Mouse (Mus musculus) heart, embryonic 14.5 days (tissue): ENCODE data around the gene Rnf130. TPM values are rescaled to one million over a fixed set of nuclear protein-coding genes. Genes with fewer than 3 reads are reported as not detected.
A peak's percentile ranks its signal among the peaks of the same experiment; 100 is the strongest.

ENCODE experiments used
- ATAC-seq: fragments of 200-750 bp; cut with Nextera tagmentation; 2 replicates; pipeline ENCODE4 v1.8.0; 2017; ENCODE audit warnings: low read depth, moderate TSS enrichment; ENCODE audit not compliant: insufficient number of reproducible peaks, insufficient read depth, low FRiP score
- H3K27ac ChIP-seq, 2 experiments: fragments of 200-500 bp in 1 of 2; fragments of 300-500 bp in 1 of 2; sonication (generic) in 1 of 2; replicated peaks in 1 of 2; 2 replicates each; pipeline ENCODE4 v1.5.1; 2012 to 2014; ENCODE audit warnings: low read depth in 2 of 2, low read length in 2 of 2, control low read depth in 1 of 2, mild to moderate bottlenecking in 1 of 2, mixed read lengths in 1 of 2; ENCODE audit not compliant: control insufficient read depth in 1 of 2, insufficient read depth in 1 of 2
- H3K27me3 ChIP-seq: fragments of 300-500 bp; sonication (generic); 2 replicates; pipeline ENCODE4 v1.6.1; 2014; ENCODE audit warnings: mild to moderate bottlenecking, low read length, control low read depth; ENCODE audit not compliant: control insufficient read depth, insufficient read depth
- H3K36me3 ChIP-seq: fragments of 300-500 bp; sonication (generic); 2 replicates; pipeline ENCODE4 v1.6.1; 2014; ENCODE audit warnings: mild to moderate bottlenecking, control low read depth, low read length, mixed read lengths; ENCODE audit not compliant: control insufficient read depth, insufficient read depth
- H3K4me1 ChIP-seq, 2 experiments: fragments of 200-500 bp in 1 of 2; fragments of 300-500 bp in 1 of 2; sonication (generic) in 1 of 2; 2 replicates each; pipeline ENCODE4 v1.6.1; 2012 to 2014; ENCODE audit warnings: low read length in 2 of 2, control low read depth in 1 of 2, mixed read lengths in 1 of 2; ENCODE audit not compliant: control insufficient read depth in 2 of 2, insufficient read depth in 2 of 2
- H3K4me2 ChIP-seq: fragments of 300-500 bp; sonication (generic); 2 replicates; pipeline ENCODE4 v1.6.1; 2014; ENCODE audit warnings: mild to moderate bottlenecking, low read length
- H3K4me3 ChIP-seq, 2 experiments: fragments of 200-500 bp in 1 of 2; fragments of 300-500 bp in 1 of 2; sonication (generic) in 1 of 2; 2 replicates each; pipeline ENCODE4 v1.5.1; 2012 to 2014; ENCODE audit warnings: low read length in 2 of 2, mild to moderate bottlenecking in 2 of 2, control low read depth in 1 of 2, low read depth in 1 of 2, moderate library complexity in 1 of 2; ENCODE audit not compliant: control insufficient read depth in 1 of 2, insufficient read depth in 1 of 2
- H3K9ac ChIP-seq: fragments of 300-500 bp; sonication (generic); 2 replicates; pipeline ENCODE4 v1.6.1; 2014; ENCODE audit warnings: mild to moderate bottlenecking, low read length
- H3K9me3 ChIP-seq: fragments of 300-500 bp; sonication (generic); 2 replicates; pipeline ENCODE4 v1.6.1; 2016; ENCODE audit warnings: low read length, control low read depth; ENCODE audit not compliant: control insufficient read depth
- WGBS: fragments of 180-500 bp; shearing (Covaris S2); extraction: QIAGEN DNeasy Blood & Tissue Kit; methylation state at CpG from one replicate; pipeline ENCODE4 v1.1.7; 2014; 5-methylcytosine and 5-hydroxymethylcytosine counted together
- polyA plus RNA-seq: library from polyadenylated mRNA; unstranded; fragments of >200 nt; fragmentation: Nextera tagmentation; extraction: Ambion mirVana; gene quantifications from 2 replicates; pipeline ENCODE4 v1.2.1, GENCODE M21; 2014

Rnf130 gene
- polyA plus RNA-seq, 1 experiment from 2014 or later = 40.0 TPM

DNA sequence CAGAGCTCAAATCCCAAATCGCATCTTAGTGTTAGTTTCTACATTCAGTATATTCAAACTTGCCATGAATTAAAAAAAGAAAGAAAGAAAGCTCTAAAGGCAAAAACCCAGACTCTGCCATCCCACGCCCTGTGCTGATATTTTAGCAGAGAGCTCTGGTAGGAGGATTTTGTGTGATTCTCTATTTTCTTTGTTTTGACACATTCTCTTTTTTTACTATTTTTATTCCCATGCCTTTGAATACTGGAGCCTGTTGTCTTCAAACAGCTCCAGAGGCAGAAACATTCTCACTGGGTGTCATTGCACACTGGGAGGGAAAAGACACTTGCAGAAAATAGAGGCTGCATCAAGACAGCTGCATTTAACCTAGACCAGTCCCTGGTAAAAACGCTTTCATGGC lies 61.1 kb downstream of the Rnf130 start:
- peaks cover 3 to 7% of the 10 kb centered on the region in 2 experiments for H3K4me1 ChIP-seq
- H3K27me3 ChIP-seq = no peaks in the 10 kb centered on the region
- H3K4me3 ChIP-seq = no peak overlapping the region
- no peak overlapping the region for H3K27ac ChIP-seq
- H3K9me3 ChIP-seq = no peaks in the 10 kb centered on the region
- ATAC-seq = no peak
- WGBS = 92% methylated on average over 3 of the region's 3 CpGs
- H3K9ac ChIP-seq = no peak overlapping the region
- no peak overlapping the region for H3K4me2 ChIP-seq
- H3K36me3 ChIP-seq = peaks cover 27% of the 10 kb centered on the region

DNA sequence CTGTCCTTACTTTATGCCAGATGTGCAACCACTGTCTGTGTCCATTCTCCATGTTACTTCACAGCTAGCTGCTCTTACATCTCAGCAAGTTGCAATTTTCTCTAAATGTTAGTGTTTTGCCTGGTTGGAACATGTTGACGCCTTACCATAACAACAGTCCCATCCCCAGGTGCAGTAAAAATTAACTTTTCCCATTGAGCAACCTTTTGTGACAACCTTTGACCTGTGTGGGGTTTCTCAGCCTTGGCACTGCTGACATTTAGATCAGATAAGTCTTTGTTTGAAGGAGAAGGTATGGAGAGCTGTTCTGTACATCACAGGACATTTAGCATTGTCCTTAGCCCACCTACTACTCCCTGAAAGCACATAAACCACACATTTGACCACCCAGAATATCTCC lies 64.7 kb downstream of the Rnf130 start:
- no peak overlapping the region for H3K4me2 ChIP-seq
- no peak for ATAC-seq
- WGBS = 80% methylated on average over 1 of the region's 1 CpGs

DNA sequence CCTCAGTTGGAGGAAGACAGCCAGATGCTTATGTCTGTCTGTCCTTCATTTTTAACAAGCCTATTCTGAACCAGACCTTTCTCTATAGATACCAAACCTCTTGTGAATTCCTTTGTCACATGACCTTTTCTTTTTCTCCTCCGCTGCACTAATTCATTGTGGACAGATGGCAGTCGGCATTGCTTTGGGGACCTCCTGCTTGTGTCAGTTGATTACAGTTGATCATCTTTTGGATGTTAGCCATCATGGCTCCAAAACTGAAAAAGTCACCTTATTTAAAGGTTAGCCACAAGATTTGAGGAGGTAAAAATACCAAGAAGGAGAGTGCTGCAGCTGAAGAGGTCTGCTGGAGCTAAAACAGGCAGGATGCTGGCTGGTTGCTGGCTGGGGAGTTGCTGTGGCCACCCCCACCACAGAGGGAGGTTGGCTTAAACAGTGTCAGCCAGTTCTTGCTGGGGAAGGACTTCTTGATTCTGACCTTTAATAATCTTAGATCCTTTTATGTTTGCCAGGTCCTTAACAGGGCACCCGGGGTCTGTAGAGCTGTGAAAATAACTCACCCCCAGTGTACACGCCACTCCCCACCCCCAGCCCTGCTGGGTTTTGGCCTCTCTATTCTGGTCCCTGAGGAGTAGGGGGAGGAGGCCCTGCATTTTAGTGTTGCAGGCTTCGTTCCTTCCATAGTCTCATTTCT lies 66.0 kb downstream of the Rnf130 start:
- no peak overlapping the region for H3K4me3 ChIP-seq
- WGBS = 37% methylated on average over 5 of the region's 5 CpGs
- H3K9ac ChIP-seq = no peak overlapping the region
- no peak overlapping the region for H3K4me2 ChIP-seq
- H3K27ac ChIP-seq = no peak overlapping the region
- peaks cover 8 to 12% of the 10 kb centered on the region in 2 experiments for H3K4me1 ChIP-seq
- H3K9me3 ChIP-seq = no peaks in the 10 kb centered on the region
- H3K27me3 ChIP-seq = no peaks in the 10 kb centered on the region
- H3K36me3 ChIP-seq = peaks cover 48% of the 10 kb centered on the region
- ATAC-seq = no peak

More for the DNA sequence above, 64.7 kb downstream of the Rnf130 start:
- Histone ChIP-seq H3K9me3 (no peaks in the 10 kb centered on the region), H3K36me3 (peaks cover 41% of the 10 kb centered on the region), H3K9ac (no peak overlapping the region), H3K4me3 (no peak overlapping the region), H3K27ac (no peak overlapping the region), H3K27me3 (no peaks in the 10 kb centered on the region), H3K4me1 (peaks cover 8 to 12% of the 10 kb centered on the region in 2 experiments)

DNA sequence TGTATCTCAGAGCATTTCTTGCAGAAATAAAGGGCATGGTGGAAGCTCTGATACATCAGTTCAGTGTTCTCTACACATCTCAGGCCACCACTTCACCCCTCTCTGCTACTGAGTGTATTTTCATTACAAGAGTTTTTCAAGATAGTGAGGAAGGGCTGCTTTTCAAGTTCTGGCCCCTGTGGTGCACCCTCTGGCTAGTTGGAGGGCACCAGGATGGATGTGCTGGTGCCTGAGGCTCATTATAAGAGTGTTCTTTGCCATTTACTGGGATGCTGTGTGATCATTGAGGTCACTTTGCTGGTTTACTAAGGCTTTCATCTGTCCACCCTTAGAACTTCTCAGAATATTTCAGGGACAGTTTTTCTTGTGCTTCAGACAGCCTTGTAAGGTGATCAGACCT lies 66.5 kb downstream of the Rnf130 start:
- peaks cover 8 to 12% of the 10 kb centered on the region in 2 experiments for H3K4me1 ChIP-seq
- H3K9ac ChIP-seq = no peak overlapping the region
- no peaks in the 10 kb centered on the region for H3K27me3 ChIP-seq
- ATAC-seq = no peak
- H3K4me3 ChIP-seq = no peak overlapping the region
- no peaks in the 10 kb centered on the region for H3K9me3 ChIP-seq
- H3K36me3 ChIP-seq = peaks cover 45% of the 10 kb centered on the region
- H3K27ac ChIP-seq = no peak overlapping the region
- no peak overlapping the region for H3K4me2 ChIP-seq

DNA sequence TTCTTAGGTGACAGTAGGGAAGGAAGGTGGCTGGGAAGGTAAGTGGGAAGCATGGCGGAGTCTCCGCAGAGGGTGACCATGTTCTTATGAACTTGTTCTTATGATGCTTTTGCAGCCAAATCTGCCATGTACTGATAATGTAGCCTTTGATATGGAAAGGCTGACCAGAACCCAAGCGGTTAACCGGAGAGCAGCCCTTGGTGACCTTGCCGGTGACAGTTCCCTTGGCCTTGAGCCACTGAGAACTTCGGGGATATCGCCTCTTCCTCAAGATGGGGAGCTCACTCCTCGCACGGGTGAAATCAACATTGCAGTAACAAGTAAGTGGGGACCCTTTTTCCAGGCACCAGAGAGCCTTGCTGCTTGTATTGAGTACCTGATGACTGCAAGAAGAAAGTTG lies 70.5 kb downstream of the Rnf130 start:
- Histone ChIP-seq H3K9me3 (no peaks in the 10 kb centered on the region), H3K4me3 (no peak overlapping the region), H3K9ac (no peak overlapping the region), H3K4me2 (no peak overlapping the region), H3K4me1 (peaks cover 8 to 24% of the 10 kb centered on the region in 2 experiments), H3K27me3 (no peaks in the 10 kb centered on the region), H3K36me3 (peaks cover 25% of the 10 kb centered on the region), H3K27ac (no peak overlapping the region)
- 71% methylated on average over 9 of the region's 9 CpGs for WGBS
- ATAC-seq = no peak

DNA sequence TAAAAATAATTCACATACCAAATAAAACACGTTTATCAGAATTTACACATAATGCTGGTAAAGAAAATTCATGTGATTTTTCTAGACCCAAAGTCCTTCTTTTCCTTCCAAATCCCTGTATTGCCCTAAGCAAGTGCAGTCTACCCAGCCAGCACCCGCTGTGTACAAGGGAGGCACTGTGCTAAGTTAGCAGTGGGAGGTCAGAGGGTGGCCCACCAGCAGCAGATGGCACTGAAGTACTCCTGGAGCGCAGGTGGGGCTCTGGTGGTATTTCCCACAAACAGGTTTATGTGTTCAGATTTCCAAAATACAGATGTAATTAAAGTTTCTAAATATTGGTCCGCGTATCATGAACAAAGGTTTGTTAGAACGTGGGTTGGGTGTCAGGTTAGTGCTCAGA lies 71.9 kb downstream of the Rnf130 start:
- Histone ChIP-seq H3K4me2 (no peak overlapping the region), H3K4me1 (peaks cover 0 to 17% of the 10 kb centered on the region in 2 experiments), H3K27me3 (no peaks in the 10 kb centered on the region), H3K9me3 (no peaks in the 10 kb centered on the region), H3K36me3 (peaks cover 25% of the 10 kb centered on the region), H3K27ac (no peak overlapping the region), H3K9ac (no peak overlapping the region), H3K4me3 (no peak overlapping the region)
- ATAC-seq = no peak
- WGBS = 93% methylated on average over 6 of the region's 6 CpGs

DNA sequence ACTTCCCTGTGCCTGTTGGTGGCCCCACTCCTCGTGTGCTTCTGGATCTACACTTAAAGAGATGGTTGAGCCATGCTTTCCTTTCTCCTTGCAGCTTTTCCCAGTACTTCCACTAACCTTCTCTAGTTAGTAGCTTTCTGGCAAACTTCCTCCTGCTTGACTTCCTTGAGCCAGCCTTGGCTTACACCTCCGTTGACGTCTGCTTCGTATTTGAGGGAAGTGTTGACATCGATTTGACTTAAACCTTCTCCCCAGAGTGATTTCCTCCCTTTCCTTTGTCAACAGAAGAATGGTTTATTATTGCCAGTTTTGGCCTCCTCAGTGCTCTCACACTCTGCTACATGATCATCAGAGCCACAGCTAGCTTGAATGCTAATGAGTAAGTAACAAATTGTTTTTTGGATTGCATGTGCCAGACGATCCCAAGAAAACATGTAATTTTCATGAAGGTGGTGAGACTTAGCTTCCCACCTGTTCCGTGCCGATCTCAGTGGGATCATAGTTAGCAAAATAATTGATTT lies 73.9 kb downstream of the Rnf130 start:
- ATAC-seq = no peak

DNA sequence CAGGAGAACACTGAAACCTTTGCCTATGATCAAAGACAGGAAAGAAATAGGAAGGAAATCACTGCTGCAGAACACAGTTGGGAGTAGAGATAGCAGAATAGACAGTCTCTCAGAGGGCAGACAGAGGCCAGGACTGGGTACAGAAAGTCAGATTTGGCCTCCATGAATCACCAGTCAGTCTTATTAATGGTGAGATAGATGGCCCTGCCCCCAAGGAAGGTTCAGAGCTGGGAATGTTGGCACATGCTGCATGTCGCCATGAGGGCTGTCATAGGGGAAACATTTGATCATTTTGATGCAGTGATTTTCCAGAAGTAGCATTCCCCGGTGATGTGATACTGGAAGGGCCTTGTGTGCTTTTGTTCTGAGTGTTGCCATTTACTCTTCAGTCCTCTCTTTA lies 74.5 kb downstream of the Rnf130 start:
- Histone ChIP-seq H3K4me2 (no peak overlapping the region), H3K36me3 (peaks cover 13% of the 10 kb centered on the region), H3K9ac (no peak overlapping the region), H3K9me3 (no peaks in the 10 kb centered on the region), H3K27ac (peak overlapping the region in 1 of 2 experiments; percentile 63; a peak in 1 of 4 replicates), H3K4me1 (peaks cover 7 to 26% of the 10 kb centered on the region in 2 experiments), H3K4me3 (no peak overlapping the region), H3K27me3 (no peaks in the 10 kb centered on the region)
- no peak for ATAC-seq
- 48% methylated on average over 2 of the region's 2 CpGs for WGBS

More for the DNA sequence above, 73.9 kb downstream of the Rnf130 start:
- Histone ChIP-seq H3K36me3 (peaks cover 18% of the 10 kb centered on the region), H3K4me1 (peaks cover 4 to 22% of the 10 kb centered on the region in 2 experiments), H3K4me3 (no peak overlapping the region), H3K27ac (peak overlapping the region; percentile 2 to 63; a peak in 2 of 4 replicates), H3K9ac (no peak overlapping the region), H3K4me2 (no peak overlapping the region), H3K9me3 (no peaks in the 10 kb centered on the region), H3K27me3 (no peaks in the 10 kb centered on the region)
- WGBS = 65% methylated on average over 8 of the region's 8 CpGs
